Mouse (Mus musculus) gastrocnemius, adult 2 months (tissue): ENCODE results near the gene Osbpl7. TPM values are rescaled to one million over a fixed set of nuclear protein-coding genes. Genes with fewer than 3 reads are reported as not detected.
A peak's percentile ranks its signal among the peaks of the same experiment; 100 is the strongest.

Experiments used
- DNase-seq: peaks from one replicate; pipeline ENCODE4 v3.0.0; 2022
- H3K27ac ChIP-seq: fragments of 200-600 bp; 2 replicates; pipeline ENCODE4 v1.8.1; 2022; ENCODE audit warnings: mild to moderate bottlenecking
- H3K4me3 ChIP-seq: fragments of 200-600 bp; 2 replicates; pipeline ENCODE4 v1.8.1; 2022; ENCODE audit warnings: mild to moderate bottlenecking, moderate library complexity
- CTCF ChIP-seq: fragments of 200-600 bp; IDR thresholded peaks from 2 replicates; pipeline ENCODE4 v1.8.1; 2022; ENCODE audit warnings: antibody characterized with exemption, mild to moderate bottlenecking, moderate library complexity
- intact Hi-C: fragments of 180-260 bp; cut with DNase I; formaldehyde crosslinking; loops from one replicate; pipeline ENCODE4 v1.15.1; 2025
- total RNA-seq, 2 experiments: library from RNA; stranded (reverse); gene quantifications; 2 replicates each; pipeline ENCODE4 v1.2.3; 2021

Osbpl7 gene
- total RNA-seq, 2 experiments from 2014 or later, result 2.2 to 4.3 TPM

DNA sequence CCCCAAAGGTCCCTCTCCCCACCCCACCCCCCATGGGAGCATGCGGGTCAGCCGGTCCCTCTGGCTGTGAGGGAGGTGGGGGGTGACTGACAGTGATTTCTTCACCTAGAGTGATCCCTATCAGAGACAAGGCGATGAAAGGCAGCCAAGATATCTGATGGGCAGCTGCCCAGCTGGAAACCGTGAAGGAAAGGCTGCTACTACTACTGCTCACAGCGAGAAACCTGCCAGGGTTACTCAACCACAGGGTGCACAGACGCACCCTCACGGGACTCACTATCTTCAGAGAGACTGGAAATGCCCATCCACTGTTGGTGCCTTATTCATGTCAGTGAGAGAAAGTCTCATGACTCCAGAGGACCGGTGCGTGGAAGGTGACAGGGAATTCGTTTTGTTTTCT lies 25.5 kb upstream of the Osbpl7 start:
- no peak for DNase-seq
- intact Hi-C loops, result loop anchor here (2.0 kb wide), 1 partner anchor 108 kb away; the partner anchor contains the start of gene Cdk5rap3
- Histone ChIP-seq H3K4me3 (no peak overlapping the region), H3K27ac (no peak overlapping the region)
- TF ChIP-seq CTCF, result no peak

DNA sequence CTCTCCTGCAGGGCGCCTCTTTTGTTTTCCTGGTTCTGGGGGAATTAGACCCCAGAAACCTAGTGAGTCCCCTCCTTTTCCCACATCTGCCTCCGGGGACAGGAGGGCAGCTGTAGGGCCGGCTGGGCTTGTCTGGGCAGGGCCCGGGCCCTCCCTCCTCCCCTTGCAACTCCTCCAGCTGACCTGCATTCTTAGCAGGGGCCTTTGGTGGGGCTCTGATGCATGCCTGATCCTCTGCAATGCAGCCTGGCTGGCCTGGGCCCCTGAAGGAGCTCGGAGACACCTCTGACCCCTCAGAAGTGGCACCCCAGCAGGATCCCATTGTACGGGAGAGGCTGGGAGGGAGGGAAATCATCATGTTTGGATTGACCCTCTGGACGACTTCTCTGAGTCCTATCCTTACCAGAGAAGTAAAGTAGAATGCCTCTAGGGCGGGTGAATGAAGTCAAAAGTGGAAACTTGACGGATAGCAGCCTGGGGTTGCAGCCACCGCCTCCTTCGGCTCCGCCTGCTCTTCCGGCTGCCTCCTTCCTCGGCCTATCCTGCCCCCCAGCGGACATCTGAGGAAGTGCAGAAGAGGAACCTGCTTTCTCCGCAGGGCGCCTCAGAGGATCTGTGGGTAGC lies 24.6 kb upstream of the Osbpl7 start:
- Histone ChIP-seq H3K4me3 (peak overlapping the region; percentile 67), H3K27ac (peak overlapping the region; percentile 74)
- DNase-seq, result peak; percentile 89
- peak; percentile 99 for TF ChIP-seq CTCF
- intact Hi-C loops, result loop anchor here (1.0 to 2.0 kb wide), 2 partner anchors 44 to 109 kb away; partner anchors contain the start of genes Cdk5rap3 and Sp2

DNA sequence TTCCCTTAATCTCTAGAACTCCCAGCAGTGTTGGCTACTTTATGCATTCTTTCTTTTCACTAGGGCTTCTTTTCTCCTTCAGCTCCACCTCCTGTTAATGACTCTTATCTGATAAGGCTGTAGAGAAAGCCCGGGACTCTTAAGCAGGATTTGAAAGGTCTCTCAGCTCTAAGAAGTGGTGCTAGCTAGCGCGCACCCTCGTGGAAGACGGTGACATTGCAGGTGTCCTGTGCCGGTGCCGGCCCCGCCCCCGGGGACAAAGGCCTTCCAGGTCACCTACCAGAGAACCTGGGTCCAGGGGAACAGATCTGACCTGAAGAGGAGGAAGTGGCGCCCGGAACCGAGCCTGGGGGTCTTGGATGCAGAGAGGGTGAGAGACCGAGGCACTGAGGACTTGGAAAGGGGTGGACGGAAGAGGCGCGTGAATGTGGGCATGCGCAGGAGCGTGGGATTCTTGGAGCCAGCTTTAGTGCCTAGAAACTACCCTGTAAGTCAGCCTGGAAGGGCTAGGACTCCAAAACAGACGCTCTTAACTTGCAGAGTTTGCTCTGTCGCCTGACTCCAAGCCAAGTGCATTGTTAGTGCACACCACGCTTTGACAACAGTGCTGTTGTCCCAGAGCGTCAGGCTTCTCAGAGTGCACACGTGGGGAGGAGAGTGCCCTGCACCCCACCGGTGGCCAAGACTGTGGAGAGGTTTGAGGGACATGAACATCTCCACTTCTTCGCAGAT lies 20.6 kb upstream of the Osbpl7 start, which contains the start of gene Scrn2:
Gene Scrn2 (plus strand): TSS at position 253 of the 732 bp plus-strand sequence.
- H3K4me3 ChIP-seq, result peak within 1 kb of the TSS; percentile 86
- intact Hi-C loops, result no loop called here
- peak; percentile 95 for TF ChIP-seq CTCF
- peak; percentile 88 for DNase-seq
- H3K27ac ChIP-seq, result peak within 1 kb of the TSS; percentile 92

DNA sequence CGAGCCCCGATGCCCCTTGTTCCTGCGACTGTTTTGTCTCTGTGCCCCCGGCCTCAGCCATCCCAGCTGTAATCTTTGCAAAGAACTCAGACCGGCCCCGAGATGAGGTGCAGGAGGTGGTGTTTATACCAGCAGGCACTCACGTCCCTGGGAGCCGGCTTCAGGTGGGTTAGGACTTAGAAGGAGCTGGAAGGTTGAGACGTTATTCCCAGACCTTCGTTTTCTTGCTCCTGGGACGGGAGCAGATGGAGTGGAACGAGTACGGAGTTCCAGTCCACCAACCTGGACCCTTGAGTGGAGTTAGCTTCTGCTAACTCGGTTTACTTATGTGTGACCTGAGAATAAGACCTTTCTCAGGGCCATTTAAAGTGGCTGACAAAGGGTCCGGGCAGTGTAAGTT lies 20.0 kb upstream of the Osbpl7 start:
- intact Hi-C loops, result no loop called here
- peak overlapping the region; percentile 86 for H3K4me3 ChIP-seq
- H3K27ac ChIP-seq, result peak overlapping the region; percentile 92
- no peak for TF ChIP-seq CTCF
- no peak for DNase-seq

DNA sequence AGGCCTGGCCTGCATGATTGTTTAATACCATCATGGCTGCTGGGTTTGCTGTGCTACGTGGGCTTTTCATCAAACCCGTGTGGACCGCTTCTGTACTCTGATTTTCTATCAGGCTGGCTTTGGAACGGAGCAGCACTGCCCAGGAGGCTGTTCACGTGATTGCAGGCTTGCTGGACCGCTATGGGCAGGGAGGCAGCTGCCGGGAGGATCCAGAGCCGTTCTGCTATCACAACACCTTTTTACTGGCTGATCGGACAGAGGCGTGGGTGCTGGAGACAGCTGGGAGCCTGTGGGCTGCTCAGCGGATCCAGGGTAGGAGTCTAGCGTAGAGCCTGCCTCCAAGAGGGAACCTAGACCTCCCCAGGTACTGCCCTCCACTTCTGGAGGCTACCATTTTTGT lies 18.5 kb upstream of the Osbpl7 start:
- TF ChIP-seq CTCF, result no peak
- DNase-seq, result no peak
- H3K4me3 ChIP-seq, result no peak overlapping the region
- intact Hi-C loops, result no loop called here
- H3K27ac ChIP-seq, result no peak overlapping the region

DNA sequence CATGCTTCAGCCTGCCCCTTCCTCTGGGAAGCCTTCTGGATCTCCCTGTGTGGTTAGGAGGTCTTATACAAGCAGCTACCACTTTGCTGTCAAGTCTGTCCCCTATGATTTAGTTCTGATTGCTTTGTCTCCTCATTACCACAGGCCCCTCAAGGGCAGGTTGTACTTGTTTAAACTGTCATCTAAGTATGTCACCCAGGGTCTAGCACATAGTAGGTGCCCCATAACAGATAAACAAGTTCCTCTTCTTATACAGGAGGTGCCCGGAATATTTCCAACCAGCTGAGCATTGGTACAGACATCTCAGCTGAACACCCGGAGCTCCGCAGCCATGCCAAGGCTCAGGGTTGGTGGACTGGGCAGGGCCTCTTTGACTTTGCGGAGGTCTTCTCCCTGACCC lies 17.9 kb upstream of the Osbpl7 start:
- TF ChIP-seq CTCF, result no peak
- intact Hi-C loops, result no loop called here
- no peak overlapping the region for H3K27ac ChIP-seq
- no peak for DNase-seq
- H3K4me3 ChIP-seq, result no peak overlapping the region

DNA sequence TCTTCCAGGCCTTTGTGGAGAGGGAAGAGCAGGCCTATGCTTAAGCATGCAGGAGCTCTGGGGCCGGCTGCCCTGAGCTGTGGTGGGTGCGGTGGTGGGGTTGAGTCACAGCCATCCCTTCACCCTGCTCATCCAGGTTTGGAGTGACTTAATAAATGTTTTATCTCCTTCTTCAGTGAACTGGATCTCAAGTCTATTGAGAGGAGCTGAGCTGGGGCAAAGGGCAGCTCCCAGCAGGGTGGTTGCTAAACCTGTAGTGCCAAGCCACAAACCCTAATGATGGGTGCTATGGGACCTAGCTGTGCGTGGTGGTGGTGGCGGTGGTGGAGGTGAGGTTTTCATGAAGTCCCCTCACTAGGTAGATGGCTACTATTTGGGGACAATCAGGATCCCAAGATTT lies 16.6 kb upstream of the Osbpl7 start:
- intact Hi-C loops, result no loop called here
- no peak for DNase-seq
- Histone ChIP-seq H3K27ac (no peak overlapping the region), H3K4me3 (no peak overlapping the region)
- no peak for TF ChIP-seq CTCF

DNA sequence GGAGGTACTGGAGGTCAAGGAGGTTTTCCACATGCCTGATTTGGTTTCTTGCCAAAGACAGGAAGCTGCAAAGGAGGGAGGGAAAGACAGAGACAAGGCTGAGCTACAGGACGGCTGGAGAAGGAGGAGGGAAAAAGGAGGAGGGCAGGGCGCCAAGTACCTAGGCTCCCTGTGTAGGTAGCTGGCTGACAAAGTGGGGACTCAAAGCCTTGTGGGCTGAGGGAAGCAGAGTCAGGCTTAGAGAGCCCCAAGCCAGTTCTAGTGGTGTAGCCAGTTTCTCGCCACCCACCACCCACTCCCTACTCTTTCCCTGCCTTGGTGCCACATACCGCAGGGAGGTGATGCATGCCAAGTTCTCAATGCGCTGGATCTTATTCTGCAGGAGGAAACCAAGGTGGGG lies 14.3 kb upstream of the Osbpl7 start:
- no peak overlapping the region for H3K27ac ChIP-seq
- TF ChIP-seq CTCF, result no peak
- intact Hi-C loops, result no loop called here
- DNase-seq, result no peak
- no peak overlapping the region for H3K4me3 ChIP-seq

DNA sequence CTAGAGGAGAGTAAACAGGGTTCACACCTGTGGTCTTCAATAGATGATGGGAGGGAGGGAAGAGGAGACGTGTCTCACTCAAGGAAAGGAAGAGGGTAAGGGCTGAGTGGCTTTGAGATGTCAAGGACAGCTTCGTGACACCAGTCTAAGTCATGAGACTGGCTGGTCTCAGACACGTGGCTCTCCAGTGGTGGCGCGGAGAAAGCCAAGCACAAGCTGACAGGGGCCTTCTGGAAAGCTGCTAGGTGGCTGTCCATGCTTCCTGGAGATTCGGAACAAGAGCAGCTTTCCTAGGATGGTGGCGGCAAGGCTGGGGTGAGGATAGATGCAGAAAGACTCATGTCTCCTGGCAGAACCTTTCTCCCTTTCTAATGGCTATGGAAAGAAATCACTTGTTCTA lies 11.5 kb upstream of the Osbpl7 start:
- intact Hi-C loops, result no loop called here
- H3K4me3 ChIP-seq, result no peak overlapping the region
- no peak overlapping the region for H3K27ac ChIP-seq
- no peak for TF ChIP-seq CTCF
- no peak for DNase-seq

DNA sequence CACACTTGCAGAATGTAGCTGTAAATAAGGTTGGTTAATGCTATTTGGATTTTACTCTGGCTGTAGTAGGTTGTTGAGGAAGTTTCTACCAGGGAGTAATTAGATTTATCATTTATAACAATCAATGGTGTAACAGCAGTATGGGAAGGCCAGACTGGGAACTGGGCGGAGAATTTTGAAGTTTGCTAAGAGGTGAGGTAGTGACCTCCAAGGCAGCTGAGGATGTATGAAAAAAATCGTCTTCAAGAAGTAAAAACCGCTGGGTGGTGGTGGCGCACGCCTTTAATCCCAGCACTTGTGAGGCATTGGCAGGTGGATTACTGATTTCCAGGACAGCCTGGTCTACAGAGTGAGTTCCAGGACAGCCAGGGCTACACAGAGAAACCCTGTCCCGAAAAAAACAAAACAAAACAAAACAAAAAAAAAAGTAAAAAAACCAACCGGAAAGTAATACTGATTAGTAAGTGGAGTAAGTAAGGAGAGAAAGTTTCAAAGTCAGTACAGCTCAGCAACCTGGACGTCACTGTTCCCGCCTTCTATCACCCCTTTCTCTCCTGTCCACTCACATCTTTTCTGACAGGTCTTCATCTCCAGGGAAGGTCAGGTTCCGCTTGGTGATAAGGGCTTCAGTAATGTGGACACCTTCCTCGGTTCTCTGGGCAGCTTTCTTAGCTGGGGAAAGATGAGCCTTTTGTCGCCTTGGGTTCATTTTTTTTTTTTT lies 10.0 kb upstream of the Osbpl7 start:
- intact Hi-C loops, result no loop called here
- no peak for DNase-seq
- TF ChIP-seq CTCF, result no peak
- H3K4me3 ChIP-seq, result peak overlapping the region; percentile 74
- no peak overlapping the region for H3K27ac ChIP-seq

DNA sequence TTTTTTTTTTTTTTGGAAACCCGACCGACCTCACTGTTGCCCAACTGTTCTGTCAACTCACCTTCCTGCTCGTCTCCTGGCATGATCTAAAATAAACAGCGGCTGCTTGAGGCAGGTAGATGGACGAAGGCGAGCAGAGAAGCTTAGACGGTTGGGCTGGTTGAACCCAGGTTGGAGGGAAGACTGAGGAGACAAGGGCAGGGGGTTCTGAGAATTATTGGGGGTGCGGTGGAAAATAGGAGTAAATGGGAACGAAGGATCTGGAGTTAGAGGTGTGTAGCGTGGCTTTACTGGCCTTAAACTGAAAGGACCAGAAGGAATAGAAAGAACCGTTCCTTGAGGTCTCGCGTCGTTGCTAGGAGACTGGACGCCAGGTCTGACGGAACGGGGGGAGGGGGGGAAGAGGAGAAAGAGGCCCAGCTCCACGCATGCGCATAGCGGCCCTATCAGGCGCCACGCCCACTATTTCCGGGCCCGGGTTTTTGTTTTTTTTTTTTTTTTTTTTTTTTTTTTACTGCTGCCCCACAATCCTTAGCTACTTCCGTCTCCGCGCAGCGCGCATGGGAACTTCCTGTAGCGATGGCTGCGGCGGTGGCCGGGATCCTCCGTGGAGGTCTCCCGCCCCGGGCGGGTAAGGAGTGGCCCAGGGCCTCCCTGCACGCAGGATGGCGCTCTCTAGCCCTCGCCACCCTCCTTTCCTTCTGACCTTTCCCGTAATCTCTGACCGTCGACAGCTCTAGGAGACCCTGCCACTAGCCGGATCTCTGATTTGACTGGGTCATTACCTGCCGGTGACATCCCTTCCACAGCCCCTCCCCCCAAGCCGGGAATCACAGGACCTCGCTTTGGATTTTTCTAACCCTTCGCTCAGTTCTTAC lies 9.2 kb upstream of the Osbpl7 start, which contains the start of the genes Lrrc46 and Mrpl10:
Gene Lrrc46 (minus strand): TSS at position 386 of the 878 bp plus-strand sequence.
Gene Mrpl10 (plus strand): TSS at position 539 of the 878 bp plus-strand sequence.
- no peak for TF ChIP-seq CTCF
- intact Hi-C loops, result no loop called here
- Histone ChIP-seq H3K27ac (peak within 1 kb of the TSS; percentile 96), H3K4me3 (peak within 1 kb of the TSS; percentile 74)
- DNase-seq, result peak; percentile 93

DNA sequence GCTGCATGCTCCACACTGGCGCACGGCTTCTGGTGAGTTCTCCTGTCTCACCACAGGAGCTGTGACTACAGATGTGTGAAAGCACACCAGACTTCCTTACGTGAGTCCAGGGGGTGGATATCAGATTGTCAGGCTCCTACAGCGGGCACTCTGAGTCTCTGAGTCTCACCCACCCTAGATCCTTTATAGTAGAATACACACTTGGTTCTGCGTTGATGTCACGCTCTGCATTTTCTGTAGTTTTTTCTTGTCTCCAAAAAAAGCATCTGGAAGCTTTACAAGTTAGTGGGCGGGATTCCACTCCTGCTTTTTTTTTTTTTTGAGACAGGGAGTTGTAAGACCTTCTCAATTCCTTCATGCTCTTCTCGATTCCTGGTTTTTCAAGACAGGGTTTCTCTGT lies 5.5 kb upstream of the Osbpl7 start:
- intact Hi-C loops, result no loop called here
- Histone ChIP-seq H3K4me3 (no peak overlapping the region), H3K27ac (no peak overlapping the region)
- no peak for TF ChIP-seq CTCF
- DNase-seq, result no peak
